23 mouse cellular contexts compared by ENCODE assay signal in genomic region chr15:96751243-96752061, GRCm38 (mm10). TPM values are rescaled to one million over a fixed set of nuclear protein-coding genes. Genes with fewer than 3 reads are reported as not detected.
DNase-seq lines count a peak whose midpoint lies in the region; ATAC-seq and TF ChIP-seq lines count a peak whose summit lies in the region.
"Had no signal": no experiment of that assay in that cellular context is flagged by ENCODE, and none has a peak within 500 bp of the region (broad histone marks: within the 10 kb centered on the region; RNA-seq: fewer than 3 reads in every experiment).

No protein-coding gene starts in this region.

- no peaks in the 10 kb centered on the region for H3K27me3 ChIP-seq in heart, embryonic 10.5 days (ENCODE audit: insufficient read depth, poor library complexity, severe bottlenecking)
- no peaks in the 10 kb centered on the region for H3K27me3 ChIP-seq in heart, embryonic 15.5 days
- no peaks in the 10 kb centered on the region for H3K27me3 ChIP-seq in myocyte (ENCODE audit: control insufficient read depth, insufficient read depth, insufficient read length)
- H3K27me3 ChIP-seq: hindbrain, embryonic 12.5 days; limb, embryonic 13.5 days; liver, embryonic 13.5 days; neural tube, embryonic 15.5 days; Patski had no signal

- no peaks in the 10 kb centered on the region for H3K9me3 ChIP-seq in heart, embryonic 10.5 days
- H3K9me3 ChIP-seq in heart, embryonic 15.5 days (replicated peaks), result no peaks in the 10 kb centered on the region
- H3K9me3 ChIP-seq: hindbrain, embryonic 12.5 days; limb, embryonic 13.5 days; liver, embryonic 13.5 days; neural tube, embryonic 15.5 days had no signal

- H3K4me3 ChIP-seq in heart, embryonic 10.5 days, result no peak overlapping the region
- H3K4me3 ChIP-seq in heart, embryonic 15.5 days, result no peak overlapping the region
- H3K4me3 ChIP-seq in myocyte, result no peak overlapping the region
- H3K4me3 ChIP-seq: hindbrain, embryonic 12.5 days; limb, embryonic 13.5 days; liver, embryonic 13.5 days; neural tube, embryonic 15.5 days had no signal

- ATAC-seq in heart, embryonic 15.5 days (replicated peaks; ENCODE audit: insufficient number of reproducible peaks, insufficient read depth, low FRiP score, low read depth), result peak; percentile 87
- ATAC-seq: midbrain, embryonic 16.5 days; Patski had no signal

- no peak overlapping the region for H3K9ac ChIP-seq in heart, embryonic 15.5 days
- H3K9ac ChIP-seq: hindbrain, embryonic 12.5 days; limb, embryonic 13.5 days; liver, embryonic 13.5 days; lung, embryonic 14.5 days; neural tube, embryonic 15.5 days had no signal

- 45% methylated on average over 13 of the region's 13 CpGs for WGBS in heart, embryonic 10.5 days
- WGBS in heart, embryonic 15.5 days, result 42% methylated on average over 13 of the region's 13 CpGs

- peak overlapping the region; percentile 85 for H3K27ac ChIP-seq in heart, embryonic 10.5 days
- peak overlapping the region; percentile 92 for H3K27ac ChIP-seq in heart, embryonic 15.5 days
- H3K27ac ChIP-seq: hindbrain, embryonic 12.5 days; limb, embryonic 13.5 days; liver, embryonic 13.5 days; neural tube, embryonic 15.5 days had no signal

- no peak overlapping the region for H3ac ChIP-seq in myocyte (ENCODE audit: control insufficient read depth, insufficient read length)

- no peaks in the 10 kb centered on the region for H3K79me2 ChIP-seq in myocyte (ENCODE audit: control insufficient read depth, insufficient read depth)

- no peak overlapping the region; the same call in 1 of the 2 replicates for H3K4me2 ChIP-seq in heart, embryonic 15.5 days
- no peak overlapping the region for H3K4me2 ChIP-seq in myocyte (ENCODE audit: low read depth)
- H3K4me2 ChIP-seq: hindbrain, embryonic 12.5 days; limb, embryonic 13.5 days; liver, embryonic 13.5 days; lung, embryonic 14.5 days; neural tube, embryonic 15.5 days had no signal

- peak; percentile 70 to 73 for DNase-seq in heart, adult 18-20 months
- DNase-seq in heart, adult 8-10 months (ENCODE audit: low spot score), result no peak
- DNase-seq in heart, embryonic 10.5 days (ENCODE audit: low spot score), result no peak
- no peak for DNase-seq in yolk sac, embryonic 10.5 days (ENCODE audit: low spot score)
- DNase-seq in lung, postnatal 36 days, result no peak
- DNase-seq: adrenal gland, adult 8-10 months; cerebellum, adult 11-12 months; cerebellum, postnatal 10 days; kidney, adult 11 months; kidney, postnatal 4 days; liver, embryonic 13.5 days; lung, embryonic 14.5 days; right cerebral cortex, adult 18-20 months; right cerebral cortex, postnatal 4 days; thymus, adult 18-20 months; thymus, postnatal 36 days had no signal

- H3K36me3 ChIP-seq in heart, embryonic 10.5 days, result no peaks in the 10 kb centered on the region
- H3K36me3 ChIP-seq in heart, embryonic 15.5 days, result no peaks in the 10 kb centered on the region
- no peaks in the 10 kb centered on the region for H3K36me3 ChIP-seq in myocyte (ENCODE audit: control insufficient read depth, insufficient read depth)
- H3K36me3 ChIP-seq: hindbrain, embryonic 12.5 days; limb, embryonic 13.5 days; liver, embryonic 13.5 days; neural tube, embryonic 15.5 days had no signal

- no peak for TF ChIP-seq POLR2A in myocyte (IDR thresholded peaks at IDR 0.05; ENCODE audit: insufficient read length, low read depth)

- H3K4me1 ChIP-seq in heart, embryonic 10.5 days, result peaks cover 29% of the 10 kb centered on the region
- H3K4me1 ChIP-seq in heart, embryonic 15.5 days (replicated peaks), result peaks cover 33% of the 10 kb centered on the region
- H3K4me1 ChIP-seq: hindbrain, embryonic 12.5 days had no signal

TF ChIP-seq in myocyte, 11 proteins besides CTCF, POLR2A, EP300 and RAD21:
- TF ChIP-seq POLR2AphosphoS2 (IDR thresholded peaks at IDR 0.05; ENCODE audit: insufficient read length, low read depth) (no peak), USF1 (IDR thresholded peaks at IDR 0.05; ENCODE audit: low read depth) (no peak), CEBPB (IDR thresholded peaks at IDR 0.05; ENCODE audit: insufficient read depth, poor library complexity, severe bottlenecking) (no peak), MYOG (IDR thresholded peaks at IDR 0.05; ENCODE audit: control insufficient read depth in 1 of 3, insufficient read depth in 1 of 3, insufficient read length in 2 of 3, low read depth in 2 of 3) (peak in 1 of 3 experiments; percentile 10), E2F4 (IDR thresholded peaks at IDR 0.05; ENCODE audit: insufficient read depth) (no peak), TCF3 (IDR thresholded peaks at IDR 0.05; ENCODE audit: insufficient read length, low read depth) (no peak), TCF12 (IDR thresholded peaks at IDR 0.05; ENCODE audit: insufficient read depth, poor library complexity, severe bottlenecking) (no peak), SRF (IDR thresholded peaks at IDR 0.05; ENCODE audit: control insufficient read depth, insufficient read length, low read depth) (peak; percentile 5), REST (IDR thresholded peaks at IDR 0.05; ENCODE audit: insufficient read depth, insufficient read length) (no peak), MYOD1 (IDR thresholded peaks at IDR 0.05; ENCODE audit: control insufficient read depth in 1 of 3, insufficient read length in 2 of 3, low read depth in 2 of 3) (peak in 1 of 3 experiments; percentile 37)

RNA-seq across cellular contexts. Expression of gene Slc38a2, which starts 51.9 kb away (rescaled TPM):
- 100 to 1,000 TPM; 194 to 206 TPM for total RNA-seq in heart, adult 18-20 months (2021)
- total RNA-seq in heart, adult 8-10 months (2022), result 100 to 1,000 TPM in 2 of 4 experiments, 10 to 100 TPM in 2; 90.5 to 215 (median 150) TPM
- 113 and 119 TPM in 2 replicates for polyA plus RNA-seq in heart, embryonic 10.5 days (2016; fragmentation: Nextera tagmentation; extraction: Ambion mirVana)
- polyA plus RNA-seq in heart, embryonic 15.5 days (2015; fragmentation: Nextera tagmentation; extraction: Ambion mirVana), result 158 and 170 TPM in 2 replicates
- 95.0 TPM for polyA plus RNA-seq in myocyte (2012; fragmentation: generic; extraction: Trizol)

Comparison
In these comparisons a context has a peak if more than half of its experiments do, and no peak if none do; other contexts are left out.
1. DNase-seq: peak in heart, adult 18-20 months (2 of 2); none in heart, adult 8-10 months (single experiment), heart, embryonic 10.5 days (single experiment), yolk sac, embryonic 10.5 days (single experiment) and lung, postnatal 36 days (single experiment).